Mouse (Mus musculus) G1E (cell line): ENCODE data around the gene Nisch. TPM values are rescaled to one million over a fixed set of nuclear protein-coding genes. Genes with fewer than 3 reads are reported as not detected.

Experiments
- ATAC-seq: 2 replicates; pipeline ENCODE4 v1.8.0; 2016; ENCODE audit warnings: mild to moderate bottlenecking; ENCODE audit not compliant: insufficient number of reproducible peaks, poor library complexity, low FRiP score, severe bottlenecking; ENCODE audit errors: extremely low read depth
- DNase-seq: peaks from one replicate; pipeline ENCODE4 v3.0.0; 2012; ENCODE audit warnings: low spot score
- H3K27me3 ChIP-seq: 2 replicates; pipeline ENCODE4 v1.6.1; 2012; ENCODE audit warnings: mild to moderate bottlenecking, low read length, inconsistent platforms; ENCODE audit not compliant: insufficient read depth
- H3K36me3 ChIP-seq: replicated peaks from 2 replicates; pipeline ENCODE3; 2012; ENCODE audit warnings: mild to moderate bottlenecking, inconsistent platforms
- H3K4me1 ChIP-seq: 2 replicates; pipeline ENCODE4 v1.6.1; 2012; ENCODE audit warnings: low read depth, low read length, inconsistent platforms, mixed read lengths; ENCODE audit not compliant: insufficient read depth
- H3K4me3 ChIP-seq: 2 replicates; pipeline ENCODE4 v1.5.1; 2012; ENCODE audit warnings: low read depth, mild to moderate bottlenecking, inconsistent platforms, low read length, moderate library complexity, mixed read lengths
- H3K9me3 ChIP-seq: replicated peaks from 2 replicates; pipeline ENCODE4 v1.6.1; 2012; ENCODE audit warnings: inconsistent platforms
- CTCF ChIP-seq: IDR thresholded peaks from 2 replicates; pipeline ENCODE4 v1.5.1; 2012; ENCODE audit warnings: low read depth, low read length, inconsistent platforms, mixed read lengths
- GATA1 ChIP-seq: IDR thresholded peaks from 2 replicates; pipeline ENCODE4 v1.6.1; 2012; ENCODE audit warnings: borderline replicate concordance, low read length, inconsistent platforms, mixed read lengths
- GATA2 ChIP-seq: IDR thresholded peaks from 2 replicates; pipeline ENCODE4 v1.6.1; 2012; ENCODE audit warnings: low read depth, low read length, inconsistent platforms, borderline replicate concordance
- POLR2AphosphoS5 ChIP-seq: IDR thresholded peaks from 2 replicates; pipeline ENCODE4 v1.6.1; 2012; ENCODE audit warnings: low read depth, low read length, inconsistent platforms; ENCODE audit not compliant: insufficient replicate concordance
- TAL1 ChIP-seq: conservative IDR thresholded peaks from 2 replicates; pipeline ENCODE4 v1.6.1; 2012; ENCODE audit warnings: low read depth, low read length, inconsistent platforms, mixed read lengths
- polyA plus RNA-seq: library from polyadenylated mRNA; stranded (reverse); fragments of >175 nt; gene quantifications from 2 replicates; pipeline ENCODE4 v1.2.3, GENCODE M21; 2012
- total RNA-seq, 2 experiments: library from RNA; stranded (forward) in 1 of 2; stranded (reverse) in 1 of 2; fragments of 200-1000 nt in 1 of 2; fragments of >200 nt in 1 of 2; fragmentation: Nextera tagmentation in 1 of 2; gene quantifications; 2 replicates each; pipeline ENCODE4 v1.2.3; 2014 to 2017

Gene Nisch
- total and polyA plus RNA-seq, 3 experiments: 83.8 to 312 (median 201) TPM

DNA sequence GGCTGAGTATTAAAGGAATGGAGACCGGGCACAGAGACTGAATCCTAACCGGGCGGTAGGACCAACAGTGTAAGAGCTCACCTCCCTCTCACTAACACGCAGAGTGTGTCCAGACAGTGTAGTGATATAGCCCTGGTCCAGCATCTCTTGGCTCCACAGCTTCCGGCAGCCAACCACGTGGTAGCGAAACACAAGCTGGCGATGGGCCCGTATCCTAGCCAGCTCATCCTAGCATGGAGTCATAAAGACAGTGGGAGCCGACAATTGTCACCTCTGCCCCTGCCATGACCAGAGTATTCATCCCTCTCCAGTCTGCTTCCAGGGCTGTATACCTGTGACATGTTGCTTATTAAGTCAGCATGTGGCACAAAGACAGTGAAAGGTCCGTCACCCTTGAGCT lies 71.1 kb downstream of the Nisch start:
- Histone ChIP-seq H3K4me3 (no peak overlapping the region), H3K9me3 (0 out of 2 replicates have a peak, but pooled peaks cover 3% of the 10 kb centered on the region), H3K36me3 (peaks cover 23% of the 10 kb centered on the region), H3K4me1 (peaks cover 5% of the 10 kb centered on the region; the same call in 1 of the 2 replicates), H3K27me3 (peaks cover 67% of the 10 kb centered on the region)
- DNase-seq (no peak), ATAC-seq (no peak)
- TF ChIP-seq GATA2: no peak
- no peak for TF ChIP-seq GATA1
- no peak for TF ChIP-seq CTCF
- TF ChIP-seq TAL1: no peak
- no peak for TF ChIP-seq POLR2AphosphoS5

DNA sequence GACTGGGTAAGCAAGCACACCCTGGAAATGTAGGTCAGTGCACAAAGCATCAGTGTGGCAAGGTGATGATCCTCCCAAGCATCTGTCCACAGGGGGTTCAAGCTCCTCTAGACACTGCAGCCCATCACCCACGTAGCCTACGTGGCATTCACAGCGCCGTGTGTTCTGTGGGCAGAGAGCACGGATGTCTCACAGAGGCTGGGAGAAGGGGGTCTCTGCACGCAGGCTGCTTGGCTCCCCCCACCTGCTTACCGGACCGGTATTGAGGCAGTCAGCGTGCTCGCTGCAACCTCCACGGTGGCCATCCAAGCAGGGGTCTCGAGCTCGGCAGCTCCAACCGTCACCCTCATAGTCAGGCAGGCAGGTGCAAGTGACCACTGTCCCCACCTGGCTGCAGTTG lies 75.7 kb downstream of the Nisch start:
- no peak for DNase-seq
- Histone ChIP-seq H3K4me1 (peaks cover 42% of the 10 kb centered on the region), H3K9me3 (0 out of 2 replicates have a peak, but pooled peaks cover 3% of the 10 kb centered on the region), H3K36me3 (peaks cover 70% of the 10 kb centered on the region), H3K4me3 (peak overlapping the region; percentile 21; the same call in 1 of the 2 replicates), H3K27me3 (peaks cover 20% of the 10 kb centered on the region)
- TF ChIP-seq CTCF (no peak), GATA2 (no peak), TAL1 (no peak), POLR2AphosphoS5 (no peak), GATA1 (no peak)
- no peak for ATAC-seq

- Histone ChIP-seq H3K4me3 (no peak overlapping the region), H3K36me3 (peaks cover 78% of the 10 kb centered on the region), H3K27me3 (peaks cover 11% of the 10 kb centered on the region), H3K4me1 (peaks cover 50% of the 10 kb centered on the region), H3K9me3 (0 out of 2 replicates have a peak, but pooled peaks cover 3% of the 10 kb centered on the region)
- ATAC-seq (no peak), DNase-seq (no peak)
- no peak for TF ChIP-seq CTCF
- TF ChIP-seq GATA1: no peak
- TF ChIP-seq POLR2AphosphoS5: no peak
- no peak for TF ChIP-seq GATA2
- no peak for TF ChIP-seq TAL1
Measured at GRCm38 (mm10) chr14:31140141-31140540, 76.6 kb downstream of the Nisch start.

- Histone ChIP-seq H3K36me3 (peaks cover 83% of the 10 kb centered on the region), H3K4me3 (no peak overlapping the region), H3K27me3 (peaks cover 6% of the 10 kb centered on the region), H3K4me1 (peaks cover 54% of the 10 kb centered on the region), H3K9me3 (0 out of 2 replicates have a peak, but pooled peaks cover 3% of the 10 kb centered on the region)
- TF ChIP-seq CTCF: no peak
- no peak; the same call in 1 of the 2 replicates for TF ChIP-seq POLR2AphosphoS5
- no peak for TF ChIP-seq GATA1
- no peak for TF ChIP-seq GATA2
- TF ChIP-seq TAL1: no peak
- ATAC-seq (no peak), DNase-seq (no peak)
Measured at GRCm38 (mm10) chr14:31139666-31140065, 77.1 kb downstream of the Nisch start.

DNA sequence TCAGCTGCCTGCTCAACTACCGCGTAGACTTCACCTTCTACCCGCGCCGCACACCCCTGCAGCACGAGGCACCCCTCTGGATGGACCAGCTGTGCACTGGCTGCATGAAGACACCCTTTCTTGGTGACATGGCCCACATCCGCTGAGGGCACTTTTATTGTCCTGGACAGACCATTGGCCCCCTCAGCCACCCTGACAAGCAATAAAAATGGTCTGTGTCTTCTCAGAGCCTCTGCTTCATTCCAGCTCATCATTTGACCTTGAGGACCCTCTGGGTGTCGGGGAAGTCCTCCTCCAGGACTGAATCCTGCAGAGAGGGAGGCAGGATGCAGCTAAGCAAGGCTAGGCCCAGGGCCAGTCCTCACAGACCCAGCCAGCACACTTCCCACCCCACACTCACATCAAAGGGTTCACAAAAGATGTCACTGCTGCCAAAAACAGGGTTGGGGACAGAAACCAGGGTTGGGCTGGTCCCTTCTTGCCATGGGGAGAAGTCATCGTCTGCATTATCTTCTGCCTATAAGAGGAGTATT lies 77.8 kb downstream of the Nisch start:
- Histone ChIP-seq H3K36me3 (peaks cover 90% of the 10 kb centered on the region), H3K27me3 (peaks cover 4% of the 10 kb centered on the region; the same call in 1 of the 2 replicates), H3K9me3 (0 out of 2 replicates have a peak, but pooled peaks cover 3% of the 10 kb centered on the region), H3K4me1 (peaks cover 61% of the 10 kb centered on the region), H3K4me3 (0 out of 2 replicates have a peak overlapping the region, but pooled peaks have one; percentile 20)
- DNase-seq: no peak
- TF ChIP-seq TAL1 (no peak), GATA1 (no peak), POLR2AphosphoS5 (no peak), GATA2 (no peak), CTCF (no peak)
- no peak for ATAC-seq

- H3K9me3 ChIP-seq: 0 out of 2 replicates have a peak, but pooled peaks cover 3% of the 10 kb centered on the region
- no peak for DNase-seq
- H3K4me1 ChIP-seq: peaks cover 67% of the 10 kb centered on the region
- peaks cover 96% of the 10 kb centered on the region for H3K36me3 ChIP-seq
- TF ChIP-seq CTCF: no peak
- no peak for TF ChIP-seq POLR2AphosphoS5
- no peak for TF ChIP-seq TAL1
- TF ChIP-seq GATA2: no peak
- no peak for TF ChIP-seq GATA1
- 0 out of 2 replicates have a peak overlapping the region, but pooled peaks have one; percentile 20 for H3K4me3 ChIP-seq
- no peak for ATAC-seq
- H3K27me3 ChIP-seq: peaks cover under 1% of the 10 kb centered on the region; the same call in 1 of the 2 replicates
Measured at GRCm38 (mm10) chr14:31138219-31138896, 78.4 kb downstream of the Nisch start.
